Mouse (Mus musculus) neural tube, embryonic 10.5 days (tissue): Measurements from ENCODE around the gene AL607142.1.

Experiments used
- DNase-seq: peaks from one replicate; pipeline ENCODE4 v3.0.0-alpha.2; 2017; ENCODE audit warnings: low spot score; ENCODE audit errors: extremely low spot score

AL607142.1 gene

DNA sequence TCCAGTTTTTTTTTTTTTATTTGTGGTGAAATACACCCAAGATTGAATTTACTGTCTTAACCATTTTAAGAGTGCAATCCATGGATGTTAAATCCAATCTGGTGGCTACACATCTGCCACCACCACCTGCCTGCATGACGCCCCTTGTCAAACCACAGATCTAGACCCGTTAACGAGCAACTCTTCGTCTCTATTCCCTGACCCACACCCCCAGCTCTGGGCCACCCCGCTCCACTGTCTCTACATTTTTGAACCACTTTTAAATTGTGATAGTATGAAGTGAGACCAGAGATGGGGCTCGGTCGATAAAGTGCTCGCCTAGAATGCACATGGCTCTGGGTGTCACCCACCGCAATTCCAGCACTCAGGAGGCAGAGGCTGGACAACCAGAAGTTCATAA, 8.3 kb upstream of the AL607142.1 start:
- DNase-seq, result no peak

DNA sequence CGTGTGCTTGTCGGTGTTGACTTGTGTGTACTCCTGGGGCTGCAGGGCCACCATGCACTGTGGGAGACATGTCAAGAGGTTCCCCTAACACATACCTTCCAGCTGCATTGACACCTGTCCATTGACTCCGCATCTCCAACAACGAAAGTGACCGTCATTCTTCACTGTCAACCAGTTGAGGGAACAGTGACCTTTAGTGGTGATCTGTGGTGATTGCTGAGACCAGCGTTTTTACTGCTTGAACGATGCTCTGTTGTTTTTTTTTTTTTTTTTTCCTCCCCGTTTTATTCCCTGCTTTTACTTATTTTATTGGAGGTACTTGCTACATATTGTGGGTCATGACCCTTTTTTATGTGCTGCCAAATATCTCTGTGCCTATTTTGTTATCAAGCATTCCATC, 7.3 kb upstream of the AL607142.1 start:
- no peak for DNase-seq

DNA sequence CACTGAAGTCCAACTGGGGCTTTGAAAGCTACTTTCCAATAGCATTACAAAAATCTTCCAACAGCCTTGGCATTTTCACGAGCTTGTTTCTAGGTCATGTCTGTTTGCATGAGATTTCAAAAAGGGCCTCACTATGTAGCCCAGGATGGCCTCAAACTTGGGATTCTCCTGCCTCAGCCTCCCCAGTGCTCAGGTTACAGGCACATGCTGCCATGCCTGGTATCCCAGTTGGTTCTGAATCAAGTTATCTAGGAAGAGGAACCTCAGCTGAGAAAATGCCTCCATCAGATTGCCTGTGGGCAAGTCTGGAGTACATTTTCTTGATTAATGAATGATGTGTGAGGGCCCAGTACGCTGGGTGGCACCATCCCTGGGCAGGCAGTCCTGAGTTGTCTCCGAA, 6.6 kb upstream of the AL607142.1 start:
- DNase-seq, result no peak

DNA sequence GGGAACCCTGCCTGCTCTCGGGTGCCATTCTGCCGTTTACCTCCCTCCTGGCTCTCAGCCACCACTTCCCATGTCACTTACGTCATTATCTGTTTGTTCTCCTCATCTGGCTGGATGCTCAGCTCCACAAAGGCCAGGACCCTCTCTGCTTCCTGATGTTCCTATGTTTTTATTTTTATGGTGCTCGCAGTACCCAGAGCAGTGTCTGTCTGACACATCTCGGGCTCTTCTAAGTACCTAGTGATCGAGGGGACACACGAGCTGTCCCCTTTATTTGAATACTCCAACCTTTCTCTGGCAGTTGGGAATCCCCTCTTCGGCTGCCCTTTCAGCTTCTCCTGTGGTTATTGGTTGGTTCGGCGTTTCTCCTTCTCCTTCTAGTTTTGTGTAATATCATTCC, 6.0 kb upstream of the AL607142.1 start:
- no peak for DNase-seq

DNA sequence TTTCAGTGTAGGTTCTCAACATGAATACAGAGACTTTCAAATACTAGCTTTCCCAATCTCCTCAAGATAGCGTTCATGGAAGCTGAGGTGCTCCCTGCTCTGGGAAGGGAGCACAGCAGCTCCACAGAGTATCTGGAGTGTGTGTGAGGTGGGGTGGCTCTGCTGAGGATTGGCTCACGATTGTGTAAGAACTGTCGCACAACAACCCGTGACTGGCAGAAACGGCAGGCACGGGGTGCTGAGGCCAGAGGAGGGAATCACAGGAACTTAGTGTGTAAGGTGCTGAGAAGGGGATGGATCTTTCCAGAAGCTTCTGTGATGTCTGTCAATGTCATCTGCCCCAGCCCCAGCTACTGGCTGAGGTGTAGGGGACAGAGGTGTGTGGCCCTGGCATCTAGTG, 3.1 kb upstream of the AL607142.1 start:
- DNase-seq, result no peak

DNA sequence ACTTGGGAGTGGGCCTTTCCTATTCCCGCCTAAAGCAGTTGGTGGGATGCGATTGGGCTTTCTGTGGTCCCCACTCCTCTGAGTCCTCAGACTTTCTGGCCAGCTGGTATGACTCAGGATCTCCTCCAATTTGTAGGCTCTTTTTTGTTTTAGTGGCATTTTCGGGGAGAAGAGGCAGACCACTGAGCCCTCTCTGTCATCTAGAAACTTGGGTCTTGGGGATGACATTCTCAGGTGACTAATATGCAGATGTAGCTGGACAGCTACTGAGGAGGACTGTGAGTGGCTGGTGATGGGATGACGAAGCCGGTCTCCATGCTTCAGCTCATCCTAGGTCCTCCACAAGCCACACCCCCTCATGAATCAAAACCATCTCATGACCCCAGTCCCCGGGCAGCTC, 2.6 kb upstream of the AL607142.1 start:
- DNase-seq, result no peak

DNA sequence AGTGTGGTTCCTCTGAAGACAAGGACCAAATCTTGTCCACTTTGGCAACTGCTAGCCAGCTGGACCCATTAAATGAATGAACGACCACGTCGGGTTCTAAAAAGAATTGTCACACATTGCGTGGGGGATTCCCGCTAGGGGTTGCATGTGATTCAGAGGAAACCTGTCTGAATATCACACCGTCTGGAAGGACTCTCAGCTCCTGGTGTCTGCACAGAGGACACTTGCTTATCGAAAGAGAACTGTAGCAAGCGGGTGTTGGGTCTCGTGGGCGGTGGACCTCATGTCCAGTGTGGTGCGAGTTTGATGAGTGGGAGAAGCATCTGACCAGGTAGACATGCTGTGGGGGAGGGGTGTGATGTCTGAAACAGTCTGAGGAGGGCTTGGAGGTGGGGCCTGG, 2.0 kb upstream of the AL607142.1 start:
- no peak for DNase-seq

DNA sequence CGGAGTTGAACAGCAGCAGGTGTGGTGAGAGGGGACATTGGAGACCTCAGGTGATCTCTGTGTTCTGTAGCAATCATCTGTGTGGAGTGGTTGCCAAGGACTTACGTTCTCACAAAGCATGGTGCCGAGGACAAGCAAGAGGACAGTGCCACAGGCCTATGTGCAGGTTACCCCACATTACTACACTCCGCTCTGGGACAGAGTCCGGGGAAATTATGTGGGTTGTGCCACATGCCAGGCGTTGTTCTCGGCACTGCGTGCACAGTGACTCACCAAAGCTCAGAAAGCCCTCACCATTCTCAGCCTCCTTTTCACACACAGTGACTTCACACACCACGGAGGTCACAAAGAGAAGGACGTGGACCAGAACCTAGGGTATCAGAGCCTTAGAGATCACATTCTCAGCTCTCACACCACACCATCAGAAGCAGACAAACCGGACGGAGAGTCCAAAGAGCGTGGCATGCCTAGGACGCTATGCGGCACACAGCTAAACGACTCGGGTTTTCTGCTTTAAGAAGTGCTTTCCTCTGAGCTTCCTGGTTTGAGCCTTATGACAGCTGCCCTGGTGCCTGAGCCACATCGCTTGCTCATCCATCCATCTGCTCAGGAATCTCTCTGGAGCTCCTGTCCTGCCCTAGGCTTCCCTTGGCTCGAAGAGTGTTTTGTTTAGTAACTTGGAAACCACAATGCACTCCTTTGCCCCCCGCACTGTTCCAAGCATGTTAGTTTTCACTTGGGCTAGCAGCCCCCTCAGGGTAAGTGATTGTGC, 1.3 kb upstream of the AL607142.1 start:
- DNase-seq, result no peak

DNA sequence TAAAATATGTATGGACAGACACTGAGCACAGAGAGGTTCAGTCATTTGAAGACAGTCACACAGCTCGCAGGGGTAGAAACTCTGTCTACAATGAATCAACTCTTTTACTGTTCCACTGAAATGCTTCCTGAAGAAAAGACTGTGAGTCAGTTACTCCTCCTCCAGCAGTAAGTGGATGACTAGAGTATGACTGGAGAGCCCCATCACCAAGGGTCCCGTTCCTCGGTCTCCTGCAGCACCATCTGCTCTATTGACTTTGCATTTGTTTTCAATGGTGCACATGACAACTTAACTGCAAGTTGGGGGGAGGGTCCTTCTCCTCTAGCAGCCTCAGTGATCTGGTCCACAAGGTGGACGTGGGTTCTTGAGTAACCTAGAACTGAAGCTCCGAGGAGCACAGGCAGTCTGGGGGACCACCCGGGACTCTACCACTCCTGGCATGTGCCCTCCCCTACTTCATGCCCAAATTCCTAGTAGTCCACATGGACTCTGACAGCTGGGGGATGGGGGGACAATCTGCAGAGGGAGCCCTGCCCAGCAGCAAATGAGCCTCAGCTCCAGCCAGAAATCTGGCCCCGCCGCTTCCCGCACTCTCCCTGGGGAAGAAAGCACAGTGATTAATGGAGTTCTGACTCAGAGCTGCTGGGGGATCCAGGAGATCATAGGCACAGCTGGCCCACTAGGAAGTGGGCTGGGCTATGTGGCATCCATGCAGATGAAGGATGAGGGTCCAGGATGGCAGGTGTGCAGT, 2.2 kb downstream of the AL607142.1 start:
- peak; percentile 19 for DNase-seq

DNA sequence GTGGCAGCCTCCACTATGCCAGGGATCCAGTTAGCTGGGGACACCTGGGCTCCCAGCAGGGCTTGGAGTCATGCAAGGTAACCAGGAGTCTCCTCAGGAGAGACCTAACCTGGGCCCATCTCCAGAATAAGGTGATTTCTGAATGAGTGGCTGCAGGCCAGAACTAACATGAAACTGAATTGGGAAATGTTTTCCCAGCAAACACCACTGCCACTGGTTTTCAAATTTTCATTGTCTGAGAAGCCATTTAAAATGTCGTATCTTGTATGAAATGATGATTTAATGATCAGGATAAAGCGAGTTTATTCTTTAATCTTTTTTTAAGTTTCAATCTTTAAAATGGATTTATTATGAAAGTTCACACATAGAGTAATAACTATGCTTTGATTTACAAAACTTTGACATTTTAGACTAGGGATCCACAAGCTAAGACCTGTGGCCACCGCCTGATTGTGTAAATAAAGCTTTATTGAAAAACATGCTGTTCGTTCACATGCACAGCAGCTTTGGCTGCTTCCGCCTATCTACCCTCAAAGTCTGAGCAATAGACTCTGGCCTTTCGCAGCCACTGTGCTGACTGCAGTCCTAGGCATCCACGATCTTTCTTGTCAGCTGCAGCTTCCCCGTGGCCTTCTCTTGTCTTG, 2.9 kb downstream of the AL607142.1 start:
- DNase-seq, result no peak

DNA sequence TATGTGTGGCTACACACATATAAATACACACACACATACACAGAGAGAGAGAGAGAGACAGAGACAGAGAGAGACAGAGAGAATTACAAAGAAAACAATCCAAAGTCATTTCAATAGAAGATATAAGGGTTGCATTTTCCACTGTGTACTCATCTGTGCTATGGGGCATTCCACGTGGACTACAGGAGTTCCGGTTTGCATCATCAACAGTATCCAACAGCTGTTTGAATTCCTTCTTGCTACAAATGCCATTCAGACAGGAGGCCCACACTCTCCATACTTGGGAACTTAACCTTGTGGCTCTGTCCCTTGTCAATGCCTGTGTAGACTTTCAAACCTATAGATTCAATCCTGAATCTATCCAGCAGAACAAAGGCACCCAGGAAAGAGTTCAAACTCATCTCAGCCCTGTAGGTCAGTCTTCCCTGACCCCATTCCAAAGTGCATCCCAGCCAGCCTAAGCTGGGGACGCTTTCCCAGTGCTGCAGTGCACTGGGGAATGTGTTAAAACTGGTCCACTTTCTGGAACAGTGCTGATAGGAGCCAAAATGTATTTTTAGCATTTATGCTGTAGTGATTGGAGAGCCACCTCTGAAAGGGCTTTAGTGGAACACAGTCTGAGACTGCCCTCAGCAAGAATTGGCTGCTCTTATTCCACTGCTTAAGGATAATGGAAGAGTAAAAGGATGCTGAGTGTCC, 4.2 kb downstream of the AL607142.1 start:
- DNase-seq, result no peak

DNA sequence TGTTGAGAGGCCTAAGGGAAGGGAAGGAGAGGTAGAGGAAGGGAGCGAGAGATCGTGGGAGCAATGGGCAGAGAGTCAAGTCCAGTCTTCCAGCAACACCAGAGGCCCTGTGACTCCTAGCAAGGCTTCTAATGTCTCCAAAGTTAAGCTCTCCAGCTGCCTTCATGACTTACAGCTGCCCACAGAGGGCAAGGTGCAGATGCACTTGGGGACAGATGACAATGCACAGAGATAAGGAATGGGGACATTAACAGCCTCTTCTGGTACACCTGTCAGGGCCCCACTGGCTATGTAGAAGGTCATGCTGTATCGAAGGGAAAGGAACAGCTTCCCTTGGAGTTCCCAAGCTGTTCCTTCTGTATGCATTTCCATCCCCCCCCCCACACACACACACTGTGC, 4.8 kb downstream of the AL607142.1 start:
- DNase-seq, result no peak

DNA sequence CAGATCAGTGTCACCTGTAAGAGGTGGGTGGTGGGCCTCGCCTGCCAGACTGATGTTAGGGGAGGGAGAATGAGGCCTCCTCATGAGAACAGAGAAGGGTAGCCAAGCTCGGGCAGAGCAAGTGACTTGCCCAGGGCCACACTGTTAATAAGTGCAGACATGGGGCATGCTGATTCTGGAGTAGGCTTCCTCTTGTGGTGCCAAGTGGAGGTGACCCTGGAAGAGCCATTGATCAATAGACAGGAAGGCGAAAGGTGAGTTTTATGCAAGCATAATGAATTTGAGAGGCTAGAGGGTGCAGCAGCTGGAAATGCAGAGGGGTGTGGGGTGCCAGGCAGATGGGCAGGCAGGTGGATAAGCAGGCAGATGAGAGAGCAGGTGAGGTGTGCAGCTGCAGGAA, 6.6 kb downstream of the AL607142.1 start:
- no peak for DNase-seq

DNA sequence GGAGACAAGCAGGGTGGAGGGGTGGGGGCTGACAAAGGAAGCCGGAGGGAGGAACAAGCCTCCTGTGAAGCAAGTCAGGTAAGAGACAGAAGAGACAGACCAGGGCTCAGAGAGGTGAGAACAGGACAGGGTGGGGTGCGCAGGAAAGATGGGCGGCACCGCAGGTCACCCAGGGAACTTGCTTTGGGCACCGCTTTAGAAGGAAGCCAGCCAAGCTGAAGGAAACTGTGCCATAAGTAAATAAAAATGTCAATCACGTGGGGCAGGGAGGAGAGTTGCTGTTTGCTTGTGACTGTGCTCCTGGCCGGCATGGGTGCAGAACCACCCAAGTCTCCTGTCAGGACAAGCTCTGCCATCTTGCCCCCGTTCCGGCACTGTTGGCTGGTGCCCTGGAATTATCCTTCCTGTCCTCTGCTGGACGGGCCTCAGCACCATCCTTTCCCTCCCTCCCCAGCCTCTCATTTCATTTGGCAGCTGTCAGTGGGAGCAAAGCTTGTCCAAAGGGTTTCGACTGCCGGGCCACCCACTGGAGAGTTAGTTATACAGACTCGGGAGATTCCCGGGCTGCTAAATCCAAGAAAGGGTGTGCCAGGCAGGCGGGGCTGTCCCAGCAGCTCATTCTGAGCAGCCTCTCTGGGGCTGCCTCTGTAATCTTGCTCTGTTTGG, 7.2 kb downstream of the AL607142.1 start:
- DNase-seq, result no peak

DNA sequence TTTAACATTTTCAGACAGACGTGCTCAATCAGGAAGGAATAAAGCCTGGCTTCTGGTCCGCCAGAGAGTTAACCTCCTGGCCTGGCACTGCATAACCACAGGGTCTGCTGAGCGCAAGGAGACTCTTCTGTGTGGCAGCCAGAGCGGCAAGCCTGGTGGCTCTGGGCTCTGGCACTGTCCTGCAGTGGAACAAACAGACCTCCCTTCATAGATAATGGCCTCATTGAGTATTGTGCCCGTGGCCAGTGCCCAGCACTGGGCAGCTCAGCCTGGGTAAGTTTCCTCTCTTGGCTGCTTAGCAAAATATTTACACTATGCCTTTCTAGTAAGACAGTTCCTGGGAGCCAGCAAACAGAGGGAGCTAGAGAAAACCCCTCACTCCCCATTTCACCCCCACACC, 9.3 kb downstream of the AL607142.1 start:
- no peak for DNase-seq

DNA sequence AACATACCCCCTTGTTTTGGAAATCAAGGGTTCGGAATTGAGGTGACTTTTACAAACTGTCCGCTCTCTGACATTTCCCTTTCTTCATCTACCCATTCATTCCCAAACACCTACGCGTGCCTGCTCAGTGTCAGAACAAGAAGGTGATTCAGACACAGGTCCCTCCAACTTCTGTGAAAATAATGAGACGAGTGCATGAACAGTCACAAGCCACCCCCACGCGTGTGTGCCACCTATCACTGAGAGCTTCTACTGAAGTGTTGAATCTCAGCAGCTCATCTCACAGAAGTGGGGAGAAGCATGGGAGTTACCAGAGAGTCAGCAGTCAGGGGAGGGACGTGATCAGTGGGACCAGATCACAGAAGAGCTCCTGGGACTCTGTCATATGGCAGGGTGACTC, 12.5 kb downstream of the AL607142.1 start:
- DNase-seq, result no peak

DNA sequence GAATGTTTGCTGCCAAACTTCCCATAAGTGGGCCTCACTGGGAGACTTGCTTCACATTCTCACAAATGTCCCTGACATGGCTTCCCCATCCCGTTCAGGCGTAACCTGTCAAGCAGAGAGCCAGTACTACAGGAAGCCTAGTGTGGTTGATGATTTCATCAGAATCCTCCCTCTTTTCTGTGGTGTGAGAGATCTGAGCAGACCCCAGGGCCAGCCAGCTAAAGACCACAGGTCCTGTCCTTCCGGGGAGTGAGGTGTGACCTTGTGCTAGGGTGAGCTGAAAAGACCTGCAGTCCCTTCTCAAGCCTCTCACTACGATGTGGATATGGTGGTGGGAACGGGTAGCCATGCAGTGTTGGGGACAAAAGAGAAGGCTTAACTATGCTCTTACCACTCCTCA, 17.7 kb downstream of the AL607142.1 start:
- DNase-seq, result no peak

DNA sequence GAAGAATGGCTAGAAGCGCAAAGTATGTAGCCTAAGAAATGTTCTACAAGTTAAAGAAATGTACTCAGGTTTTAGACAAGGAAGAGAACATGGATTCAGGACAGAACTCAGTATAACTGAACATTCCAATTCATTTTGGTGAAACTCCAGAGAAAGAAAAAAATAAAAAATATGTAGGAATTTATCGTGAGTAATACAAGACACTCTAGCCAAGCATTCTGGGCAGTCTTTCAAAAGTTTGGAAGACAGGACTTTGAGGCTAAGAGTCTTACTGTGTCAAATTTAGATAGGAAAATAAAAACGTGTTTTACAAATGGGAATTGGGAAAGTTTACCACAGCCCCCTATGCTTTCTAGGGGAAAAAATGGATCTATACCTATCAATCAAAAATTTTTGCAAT, 18.9 kb downstream of the AL607142.1 start:
- no peak for DNase-seq

DNA sequence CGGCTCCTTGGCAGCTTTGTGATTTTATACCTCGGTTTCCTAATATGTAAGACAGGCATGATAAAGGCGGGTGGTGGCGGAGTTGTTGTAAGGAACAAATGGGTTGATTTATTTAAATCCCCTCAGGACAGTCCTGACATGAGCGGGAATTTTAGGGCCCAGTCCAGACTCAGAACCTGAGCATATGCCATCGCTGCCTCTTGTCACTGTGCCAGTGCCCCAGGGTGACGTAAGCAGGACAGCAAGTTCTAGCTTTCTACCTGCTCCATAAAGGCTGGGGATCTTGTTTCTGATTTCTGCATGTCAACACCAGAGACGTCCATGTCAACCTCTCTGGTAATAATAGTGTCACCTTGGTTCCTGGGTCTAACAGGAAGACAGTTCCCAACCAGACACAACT, 24.7 kb downstream of the AL607142.1 start:
- no peak for DNase-seq

DNA sequence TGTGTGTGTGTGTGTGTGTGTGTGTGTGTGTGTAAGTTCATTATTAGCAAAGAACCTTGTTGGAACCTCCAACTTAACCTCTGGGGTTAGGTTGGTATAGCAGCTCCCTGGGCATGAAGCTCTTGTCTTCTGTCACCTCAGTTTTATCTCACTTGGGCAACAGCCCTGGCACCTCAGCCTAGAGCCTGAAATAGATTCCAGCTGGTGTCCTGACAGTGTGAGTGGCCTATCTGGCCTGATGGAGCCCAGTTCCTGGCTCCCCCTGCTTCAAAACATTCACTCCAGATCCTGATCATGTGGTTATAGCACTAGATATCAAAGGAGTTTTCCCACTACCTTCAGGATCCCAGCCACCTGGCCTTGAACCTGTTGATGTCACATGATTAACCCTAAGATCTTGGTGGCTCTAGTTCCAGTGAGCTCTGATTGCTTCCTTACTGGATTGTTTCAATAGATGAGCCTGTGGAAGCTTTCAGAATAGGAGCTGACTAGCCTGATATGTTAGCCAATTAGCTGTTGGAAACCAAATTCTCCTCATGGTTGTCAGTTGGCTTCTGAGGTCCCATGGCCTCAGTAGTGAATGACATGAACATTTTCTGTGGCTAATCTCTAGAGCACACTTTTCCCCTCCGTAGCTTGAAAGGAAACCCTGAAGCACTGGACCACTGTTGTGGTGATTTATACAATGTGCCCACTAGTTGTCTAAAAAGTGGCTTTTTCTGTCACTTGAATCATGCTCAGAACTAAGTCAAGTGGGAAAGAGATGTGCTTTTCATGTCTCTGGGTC, 27.4 kb downstream of the AL607142.1 start:
- no peak for DNase-seq

DNA sequence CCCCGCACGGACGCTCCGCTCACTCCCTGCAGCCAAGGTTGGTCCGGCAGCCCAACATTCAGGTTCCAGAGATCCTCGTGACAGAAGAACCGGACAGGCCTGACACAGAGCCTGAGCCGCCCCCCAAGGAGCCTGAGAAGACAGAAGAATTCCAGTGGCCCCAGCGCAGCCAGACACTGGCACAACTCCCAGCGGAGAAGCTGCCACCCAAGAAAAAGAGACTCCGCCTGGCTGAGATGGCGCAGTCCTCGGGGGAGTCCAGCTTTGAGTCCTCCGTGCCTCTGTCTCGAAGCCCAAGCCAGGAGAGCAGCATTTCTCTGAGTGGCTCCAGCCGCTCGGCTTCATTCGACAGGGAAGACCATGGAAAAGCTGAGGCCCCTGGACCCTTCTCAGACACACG, 32.1 kb downstream of the AL607142.1 start:
- DNase-seq, result no peak
